Mouse (Mus musculus): ENCODE results near the gene Diras1.

The Diras1 gene

DNA sequence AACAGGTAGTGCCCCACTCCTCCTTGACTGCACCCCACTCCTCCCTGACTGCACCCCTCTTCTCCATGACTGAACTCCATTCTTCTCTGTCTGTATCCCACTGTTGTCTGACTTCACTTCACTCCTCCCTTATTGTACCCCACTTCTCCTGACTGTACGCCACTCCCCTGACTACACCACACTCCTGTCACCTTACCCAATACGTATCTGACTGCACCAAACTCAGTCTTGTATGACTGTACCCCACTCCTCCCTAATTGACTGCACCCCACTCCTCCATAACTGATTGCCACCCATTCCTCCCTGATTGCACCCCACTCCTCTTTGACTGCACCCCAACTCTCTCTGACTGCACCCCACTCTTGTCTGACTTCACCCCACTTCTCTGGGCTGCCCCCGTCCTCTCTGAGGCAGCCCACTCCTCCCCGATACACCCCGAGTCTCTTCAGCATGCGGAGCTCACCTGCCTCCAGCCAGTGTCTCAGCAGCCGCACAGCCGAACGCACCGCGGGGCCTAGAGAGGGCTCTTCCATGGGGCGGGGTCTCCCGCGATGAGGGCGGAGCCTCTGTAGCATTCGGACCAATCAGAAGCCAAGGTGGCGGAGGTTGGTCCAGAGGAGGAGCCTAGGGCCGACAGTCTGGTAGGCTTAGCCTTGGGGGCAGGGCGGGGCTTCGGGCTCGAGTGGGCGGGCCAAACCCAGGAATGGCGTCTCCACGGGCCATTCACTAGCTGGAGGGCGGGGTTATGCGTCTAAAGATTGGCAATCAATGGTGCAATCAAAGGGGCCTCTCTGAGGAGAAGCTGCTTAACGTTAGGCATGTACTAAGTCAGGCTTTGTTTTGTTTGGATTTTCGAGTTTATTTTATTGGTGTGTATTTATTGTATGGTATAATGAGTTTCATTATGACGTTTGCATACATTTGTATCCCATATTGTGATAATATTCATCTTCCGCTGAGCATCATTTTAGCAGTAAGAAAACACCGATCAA, 10.8 kb downstream of the Diras1 start, which contains the start of gene Gng7:
Gene Gng7 (minus strand): TSS at position 553 of the 992 bp plus-strand sequence.
- no peak for TF ChIP-seq GATA4 (IDR thresholded peaks at IDR 0.05; ENCODE audit: insufficient replicate concordance, low read length)

DNA sequence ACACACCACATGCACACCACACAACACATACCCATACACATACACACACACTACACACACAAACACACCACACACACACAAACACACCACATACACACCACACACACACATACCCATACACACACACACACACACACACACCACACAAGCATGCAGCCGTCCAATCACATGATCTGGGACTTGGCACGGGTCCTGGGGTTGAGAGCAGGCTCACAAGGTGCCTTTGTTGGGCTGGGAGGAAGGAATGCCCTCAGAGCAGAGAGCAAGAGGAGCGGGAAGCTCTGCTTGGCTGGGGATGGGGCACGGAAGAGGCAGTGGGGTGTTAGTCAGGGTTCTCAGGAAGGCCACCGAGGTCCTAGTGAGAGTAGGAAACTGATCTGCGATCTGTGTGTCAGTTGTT, 14.6 kb downstream of the Diras1 start:
- TF ChIP-seq GATA4 (IDR thresholded peaks at IDR 0.05; ENCODE audit: insufficient replicate concordance, low read length): no peak

DNA sequence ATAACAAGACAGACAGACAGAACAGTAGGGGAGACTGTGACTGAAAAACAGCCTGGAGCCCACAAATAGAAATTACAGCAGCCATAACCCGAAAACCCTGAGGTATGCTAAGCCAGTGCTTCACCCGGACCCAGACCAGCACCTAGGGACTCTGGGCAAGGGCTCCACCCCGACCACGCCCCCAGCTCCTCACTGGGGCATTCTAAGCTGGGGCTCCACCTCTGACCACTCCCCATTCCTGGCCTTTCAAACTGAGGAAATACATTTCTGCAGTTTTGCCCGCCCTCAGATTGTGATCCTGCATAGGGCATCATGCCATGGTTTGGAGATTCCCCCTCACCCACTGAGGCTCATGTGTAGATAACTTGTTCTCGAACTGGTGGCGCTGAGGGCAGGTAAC, 18.2 kb downstream of the Diras1 start:
- no peak for TF ChIP-seq GATA4 (IDR thresholded peaks at IDR 0.05; ENCODE audit: insufficient replicate concordance, low read length)

DNA sequence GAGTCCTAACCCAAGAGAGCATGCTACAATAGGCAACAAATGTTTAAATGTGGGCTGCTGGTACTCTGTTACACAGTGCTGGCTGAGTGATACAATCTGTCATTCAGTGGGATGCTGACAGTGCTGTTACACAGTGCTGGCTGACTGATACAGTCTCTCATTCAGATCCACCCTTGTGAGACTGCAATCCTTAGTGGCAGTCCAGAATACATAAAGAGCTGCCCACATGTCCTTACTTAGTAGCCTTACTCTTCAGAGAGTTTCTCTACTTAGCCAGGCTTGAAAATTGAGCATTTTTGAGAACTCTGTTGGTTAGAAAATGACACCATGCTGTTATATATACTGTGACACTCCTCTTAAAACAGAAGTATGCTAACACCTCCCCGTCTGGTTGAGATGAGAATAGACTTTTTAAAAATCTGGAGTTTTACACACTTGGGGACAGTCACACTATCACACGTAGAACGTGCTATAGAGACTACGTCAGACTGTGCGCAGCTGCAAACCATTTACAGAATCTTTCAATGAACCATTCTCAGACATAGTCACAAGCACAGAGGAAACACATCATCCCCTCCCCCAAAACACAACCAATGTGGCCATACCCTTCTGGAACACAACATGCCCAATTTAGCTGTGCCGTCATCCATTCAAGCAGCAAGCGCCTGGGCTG, 19.3 kb downstream of the Diras1 start:
- TF ChIP-seq GATA4 (IDR thresholded peaks at IDR 0.05; ENCODE audit: insufficient replicate concordance, low read length): no peak

DNA sequence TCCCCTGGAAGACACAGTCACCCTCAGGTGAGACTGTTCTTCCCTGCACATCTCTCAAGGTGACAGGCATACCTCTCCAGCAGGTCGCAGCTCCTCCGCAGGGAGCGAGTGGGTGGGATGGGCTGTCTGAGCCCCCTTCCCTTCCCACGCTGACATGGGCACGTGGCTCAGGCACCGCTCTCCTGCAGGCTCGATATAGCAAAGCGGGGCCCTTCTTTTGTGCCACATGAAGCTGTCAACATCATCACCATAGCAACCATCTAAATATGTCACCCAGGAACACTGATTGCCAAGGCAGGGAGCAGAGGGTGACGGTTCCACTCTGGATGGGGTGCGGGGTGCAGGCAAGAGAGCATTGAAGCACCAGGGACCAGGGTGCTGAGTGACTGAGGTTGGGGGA, 24.3 kb downstream of the Diras1 start:
- no peak for TF ChIP-seq GATA4 (IDR thresholded peaks at IDR 0.05; ENCODE audit: insufficient replicate concordance, low read length)

DNA sequence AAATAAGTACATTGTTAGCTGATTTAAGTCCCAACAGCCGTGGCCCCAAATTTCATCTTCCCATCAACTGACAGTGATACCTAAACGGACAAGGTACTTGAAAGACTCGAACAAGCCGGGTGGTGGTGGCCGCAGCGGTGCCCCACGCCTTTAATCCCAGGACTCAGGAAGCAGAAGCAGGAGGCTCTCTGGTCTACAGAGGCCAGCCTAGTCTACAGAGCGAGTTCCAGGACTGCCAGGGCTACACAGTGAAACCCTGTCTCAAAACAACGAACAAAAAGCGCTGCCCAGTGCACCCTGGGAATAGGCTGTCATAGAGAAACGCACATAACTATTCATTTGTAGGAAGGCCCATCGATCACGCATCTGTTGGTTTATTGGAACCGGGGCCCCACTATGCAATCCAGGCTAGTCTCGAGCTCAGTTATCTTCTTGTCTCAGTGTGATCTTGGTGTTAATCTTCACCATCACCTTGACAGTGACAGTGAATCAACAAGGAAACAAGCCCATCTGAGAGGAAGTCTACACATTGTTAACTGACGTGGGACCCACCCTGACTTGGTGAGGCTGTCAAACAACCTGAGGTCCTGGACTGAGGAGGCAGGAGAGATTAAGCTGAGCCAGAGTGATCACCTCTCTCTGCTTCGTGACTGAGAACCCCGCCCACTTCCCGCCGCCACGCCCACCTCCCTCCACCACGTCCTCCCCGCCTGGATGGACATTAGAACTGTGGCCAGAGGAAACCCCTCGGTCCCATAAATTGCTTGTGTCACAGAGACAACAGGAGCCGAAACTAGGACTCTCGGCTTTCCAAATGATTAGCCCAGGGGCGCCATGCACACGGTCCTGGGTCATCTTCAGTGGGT, 25.0 kb downstream of the Diras1 start:
- TF ChIP-seq GATA4 (IDR thresholded peaks at IDR 0.05; ENCODE audit: insufficient replicate concordance, low read length): no peak

DNA sequence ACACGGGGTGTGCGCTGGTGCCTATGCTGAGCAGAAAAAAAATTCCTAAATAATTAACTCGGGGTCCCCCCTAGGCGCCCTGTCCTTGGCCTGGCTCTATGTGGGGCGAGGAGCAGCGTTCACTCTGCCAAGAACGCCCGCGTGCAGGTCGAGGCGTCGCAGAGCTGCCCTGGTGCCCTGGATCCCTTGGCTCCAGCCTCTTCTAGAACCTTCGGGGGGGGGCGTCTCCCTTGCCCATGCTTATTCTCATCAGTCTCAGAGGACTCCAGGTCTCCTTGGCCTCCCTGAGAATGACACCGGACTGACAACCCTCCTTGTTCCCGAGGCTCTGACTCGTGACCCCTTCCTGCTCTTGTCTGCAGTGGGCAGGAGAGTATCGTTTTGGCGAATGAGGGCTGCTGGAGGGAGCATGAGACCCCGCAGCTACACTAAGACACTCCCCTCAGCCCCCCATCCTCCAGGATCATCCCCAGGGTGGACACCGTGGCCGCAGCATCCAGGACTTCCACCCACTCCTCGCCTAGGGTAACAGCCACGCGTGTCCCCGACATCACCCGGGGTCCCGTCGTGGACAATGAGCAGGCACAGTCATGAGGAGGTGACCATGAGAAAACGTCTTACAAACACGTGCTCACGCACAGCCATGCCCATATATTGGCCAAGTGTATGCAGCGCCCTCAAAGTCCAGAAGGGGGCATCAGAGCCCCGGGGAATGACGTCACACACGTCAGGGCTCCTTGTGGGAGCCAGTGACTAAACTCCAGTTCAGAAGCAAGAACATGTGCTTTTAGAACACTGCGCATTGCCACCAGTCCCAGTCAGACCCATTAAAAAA, 25.9 kb downstream of the Diras1 start:
- no peak for TF ChIP-seq GATA4 (IDR thresholded peaks at IDR 0.05; ENCODE audit: insufficient replicate concordance, low read length)

DNA sequence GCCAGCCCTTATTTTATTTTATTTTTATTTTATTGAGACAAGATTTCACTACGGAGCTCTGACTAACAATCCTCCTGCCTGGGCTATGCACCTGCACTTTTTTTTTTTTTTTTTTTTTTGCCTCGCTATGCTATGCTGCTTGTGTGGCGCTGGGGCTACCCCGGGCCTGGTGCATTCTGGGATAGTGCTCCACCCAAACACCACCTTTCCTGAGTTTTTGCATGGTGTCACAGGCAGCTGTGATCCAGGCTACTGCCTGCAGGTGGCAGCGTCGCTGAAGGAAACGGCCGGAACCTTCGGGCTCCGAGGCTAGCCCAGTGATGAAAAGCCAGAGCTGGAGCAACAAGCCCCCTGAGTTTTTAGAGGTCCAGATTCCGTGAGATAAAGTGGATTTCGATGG, 26.7 kb downstream of the Diras1 start:
- no peak for TF ChIP-seq GATA4 (IDR thresholded peaks at IDR 0.05; ENCODE audit: insufficient replicate concordance, low read length)

DNA sequence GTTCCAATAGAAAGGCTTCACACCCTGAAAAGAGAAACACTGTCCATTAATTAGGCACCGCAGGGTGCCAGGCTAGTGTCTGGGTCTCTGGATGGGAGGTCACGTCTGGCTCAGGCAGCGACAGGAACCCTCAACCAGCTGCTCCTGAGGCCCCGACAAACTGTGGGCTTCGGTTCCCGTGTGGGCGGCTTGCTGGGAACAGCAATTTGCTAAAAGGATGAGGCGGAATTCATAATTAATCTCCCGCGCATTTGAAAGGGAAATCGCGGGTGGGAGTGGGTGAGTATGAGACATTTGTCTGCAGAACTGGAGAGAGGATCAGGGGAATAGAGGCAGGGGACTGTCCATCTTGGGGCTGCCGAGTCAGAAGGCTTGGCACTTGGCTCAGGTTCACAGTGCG, 27.4 kb downstream of the Diras1 start:
- no peak for TF ChIP-seq GATA4 (IDR thresholded peaks at IDR 0.05; ENCODE audit: insufficient replicate concordance, low read length)

DNA sequence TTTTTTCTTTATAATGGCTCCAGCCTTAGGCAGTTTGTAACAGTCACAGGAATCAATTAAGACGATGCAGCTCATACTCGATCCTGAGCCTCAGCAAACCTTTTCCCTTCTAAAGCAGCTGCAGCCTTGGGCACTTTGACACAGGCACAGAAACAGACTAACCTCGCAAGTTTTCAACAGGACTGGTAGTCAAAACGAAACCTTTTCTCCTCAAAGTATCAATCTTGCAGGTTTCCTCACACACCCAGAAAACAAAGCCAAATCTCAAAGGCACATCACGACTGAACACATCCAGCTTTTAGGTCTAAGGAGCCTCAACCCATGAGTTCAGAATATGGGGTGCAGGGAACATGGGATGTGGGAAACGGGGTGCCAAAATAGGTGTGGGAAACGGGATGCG, 28.1 kb downstream of the Diras1 start:
- TF ChIP-seq GATA4 (IDR thresholded peaks at IDR 0.05; ENCODE audit: insufficient replicate concordance, low read length): no peak

DNA sequence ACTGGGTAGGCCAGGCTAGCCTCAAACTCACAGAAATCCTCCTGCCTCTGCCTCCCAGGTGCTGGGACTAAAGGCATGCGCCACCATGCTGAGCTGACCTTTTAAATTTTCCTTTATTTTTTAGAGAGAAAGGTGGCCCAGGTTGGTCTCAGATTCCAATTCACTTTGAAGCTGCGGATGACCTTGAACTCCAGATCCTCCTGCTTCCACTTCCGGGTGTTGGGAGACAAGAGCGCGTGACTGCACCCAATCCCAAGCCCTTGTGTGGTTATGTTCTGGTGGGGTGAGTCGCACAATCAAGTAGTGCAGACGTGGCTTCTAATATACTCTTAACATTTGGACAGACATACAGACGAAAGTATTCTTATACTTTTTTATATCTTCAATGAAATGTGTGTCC, 29.0 kb downstream of the Diras1 start:
- no peak for TF ChIP-seq GATA4 (IDR thresholded peaks at IDR 0.05; ENCODE audit: insufficient replicate concordance, low read length)

DNA sequence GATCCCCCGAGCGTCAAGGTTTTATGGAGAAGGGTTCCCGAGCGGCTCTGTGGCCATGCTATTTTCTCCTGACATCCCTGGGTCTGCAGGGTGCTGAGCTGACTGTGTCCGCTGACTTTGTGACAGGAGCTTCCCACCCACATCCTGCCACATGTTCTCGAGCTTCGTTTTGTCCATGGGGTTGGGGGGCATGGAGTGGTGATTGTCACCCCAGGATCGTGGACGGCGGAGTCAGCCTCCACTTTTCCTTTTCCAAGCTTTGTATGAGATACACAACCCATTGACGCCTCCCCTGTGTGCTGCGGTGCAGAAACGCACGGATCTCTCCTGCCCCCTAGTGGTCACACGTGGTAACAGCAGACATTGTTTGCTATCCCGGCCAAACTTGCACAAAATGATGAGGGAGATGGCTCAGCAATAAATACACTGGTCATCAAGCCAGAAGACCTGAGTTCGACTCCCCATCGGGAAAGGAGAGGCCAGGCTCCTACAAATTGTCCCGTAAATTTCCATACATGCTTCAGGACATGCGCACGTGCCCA, 30.3 kb downstream of the Diras1 start:
- no peak for TF ChIP-seq GATA4 (IDR thresholded peaks at IDR 0.05; ENCODE audit: insufficient replicate concordance, low read length)

DNA sequence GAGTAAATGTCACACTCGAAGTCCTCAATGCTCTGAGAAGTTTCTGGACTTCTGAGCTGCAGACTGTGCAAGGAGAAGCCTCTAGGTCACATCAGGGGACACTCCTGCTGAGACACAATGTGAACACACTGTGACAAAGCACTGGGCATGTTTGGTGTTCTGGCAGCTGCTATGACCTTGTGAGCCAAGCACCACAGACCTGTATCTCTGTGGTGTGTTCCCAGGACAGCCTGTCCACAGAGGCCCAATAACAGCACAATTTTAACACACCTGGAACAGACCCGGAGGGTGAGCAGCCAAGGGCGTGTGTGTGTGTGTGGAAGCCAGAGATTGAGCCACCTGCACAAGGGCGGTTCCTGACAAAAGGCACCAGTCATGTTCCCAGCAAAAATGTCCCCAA, 30.8 kb downstream of the Diras1 start:
- no peak for TF ChIP-seq GATA4 (IDR thresholded peaks at IDR 0.05; ENCODE audit: insufficient replicate concordance, low read length)

DNA sequence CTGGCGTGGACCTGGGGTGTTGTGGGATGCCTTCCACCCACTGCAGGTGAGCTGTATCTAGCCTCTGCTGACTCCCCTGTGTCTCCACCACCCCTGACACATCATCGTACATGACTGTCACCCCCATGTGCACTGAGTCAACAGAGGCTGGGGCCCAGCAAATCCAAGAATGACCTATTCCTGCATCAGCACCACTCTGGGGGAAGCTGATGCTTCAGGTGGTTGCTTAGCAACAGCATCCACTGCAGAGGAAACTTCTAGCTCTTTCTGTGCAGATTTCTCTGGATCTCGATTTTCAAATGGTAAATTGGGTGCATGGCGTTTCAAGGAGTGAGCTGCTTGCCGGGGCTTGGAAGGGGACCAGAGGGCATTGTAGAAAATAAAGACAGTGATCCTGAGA, 32.2 kb downstream of the Diras1 start:
- no peak for TF ChIP-seq GATA4 (IDR thresholded peaks at IDR 0.05; ENCODE audit: insufficient replicate concordance, low read length)
